11 mouse cellular contexts compared by ENCODE assay signal in genomic region chr3:127780921-127781320, GRCm38 (mm10). TPM values are rescaled to one million over a fixed set of nuclear protein-coding genes. Genes with fewer than 3 reads are reported as not detected.
A peak's percentile ranks its signal among the peaks of the same experiment; 100 is the strongest.
DNase-seq lines count a peak whose midpoint lies in the region; ATAC-seq and TF ChIP-seq lines count a peak whose summit lies in the region.
"Had no signal": no experiment of that assay in that cellular context is flagged by ENCODE, and none has a peak within 500 bp of the region (broad histone marks: within the 10 kb centered on the region; RNA-seq: fewer than 3 reads in every experiment).

No protein-coding gene starts in this region.

- WGBS in kidney, embryonic 14.5 days, result 87% methylated on average over 9 of the region's 9 CpGs
- 82% methylated on average over 9 of the region's 9 CpGs for WGBS in small intestine, adult 2 months

- no peaks in the 10 kb centered on the region for H3K9me3 ChIP-seq in kidney, embryonic 14.5 days (ENCODE audit: control insufficient read depth, low read length)
- H3K9me3 ChIP-seq: hindbrain, embryonic 12.5 days; midbrain, embryonic 15.5 days had no signal

- TF ChIP-seq CTCF in testis, adult 2 months (IDR thresholded peaks at IDR 0.05; ENCODE audit: control insufficient read depth, insufficient read depth, insufficient replicate concordance, low read depth, low read length), result no peak
- no peak for TF ChIP-seq CTCF in small intestine, adult 2 months (IDR thresholded peaks at IDR 0.05; ENCODE audit: extremely low read depth, insufficient read length, insufficient replicate concordance, low read depth, low read length)

- H3K4me2 ChIP-seq in kidney, embryonic 14.5 days (replicated peaks; ENCODE audit: low read depth, low read length), result no peak overlapping the region

- no peak for ATAC-seq in kidney, embryonic 14.5 days (ENCODE audit: low FRiP score, low TSS enrichment)
- ATAC-seq: midbrain, embryonic 15.5 days had no signal

- no peaks in the 10 kb centered on the region for H3K4me1 ChIP-seq in kidney, embryonic 14.5 days (ENCODE audit: control insufficient read depth, insufficient read depth, low read length)
- H3K4me1 ChIP-seq in testis, adult 2 months (ENCODE audit: control insufficient read depth, insufficient read depth, low read length), result no peaks in the 10 kb centered on the region; the same call in 1 of the 2 replicates
- H3K4me1 ChIP-seq in small intestine, adult 2 months (ENCODE audit: control insufficient read depth, insufficient read depth, insufficient read length, low read length), result peaks cover 5% of the 10 kb centered on the region; the same call in 1 of the 2 replicates
- H3K4me1 ChIP-seq: midbrain, embryonic 15.5 days had no signal

- H3K36me3 ChIP-seq in kidney, embryonic 14.5 days (ENCODE audit: control insufficient read depth, insufficient read depth, low read length), result no peaks in the 10 kb centered on the region
- H3K36me3 ChIP-seq in testis, adult 2 months (ENCODE audit: control insufficient read depth, insufficient read depth, low read length), result no peaks in the 10 kb centered on the region
- H3K36me3 ChIP-seq in small intestine, adult 2 months (ENCODE audit: control insufficient read depth, insufficient read depth, low read length), result no peaks in the 10 kb centered on the region
- H3K36me3 ChIP-seq: hindbrain, embryonic 12.5 days; midbrain, embryonic 15.5 days had no signal

- DNase-seq in kidney, adult 11 months, result peak; percentile 22
- DNase-seq in testis, postnatal 14 days (ENCODE audit: low spot score), result no peak
- peak; percentile 40 to 44 for DNase-seq in kidney, postnatal 25 days
- no peak for DNase-seq in thymus, postnatal 36 days
- DNase-seq: thymus, adult 2 months had no signal

- H3K27me3 ChIP-seq in kidney, embryonic 14.5 days (ENCODE audit: control insufficient read depth, insufficient read depth, low read length), result no peaks in the 10 kb centered on the region
- H3K27me3 ChIP-seq in testis, adult 2 months (ENCODE audit: control insufficient read depth, insufficient read depth, low read length), result no peaks in the 10 kb centered on the region
- no peaks in the 10 kb centered on the region for H3K27me3 ChIP-seq in small intestine, adult 2 months (ENCODE audit: control insufficient read depth, insufficient read depth, low read length)
- H3K27me3 ChIP-seq: hindbrain, embryonic 12.5 days had no signal

- no peak for TF ChIP-seq POLR2A in testis, adult 2 months (IDR thresholded peaks at IDR 0.05; ENCODE audit: control insufficient read depth, low read depth, low read length)
- no peak for TF ChIP-seq POLR2A in small intestine, adult 2 months (IDR thresholded peaks at IDR 0.05; ENCODE audit: low read depth, low read length)

- no peak overlapping the region for H3K4me3 ChIP-seq in kidney, embryonic 14.5 days (ENCODE audit: low read length)
- peak overlapping the region; percentile 35 for H3K4me3 ChIP-seq in testis, adult 2 months (ENCODE audit: control insufficient read depth, low read depth, low read length)
- no peak overlapping the region for H3K4me3 ChIP-seq in small intestine, adult 2 months (ENCODE audit: low read depth, low read length)

- no peak overlapping the region for H3K9ac ChIP-seq in kidney, embryonic 14.5 days (ENCODE audit: low read depth, low read length)
- H3K9ac ChIP-seq: hindbrain, embryonic 12.5 days; midbrain, embryonic 15.5 days had no signal

- no peak overlapping the region for H3K27ac ChIP-seq in kidney, embryonic 14.5 days (ENCODE audit: low read depth, low read length)
- no peak overlapping the region for H3K27ac ChIP-seq in testis, adult 2 months (ENCODE audit: control insufficient read depth, insufficient read depth, low read depth, low read length)
- H3K27ac ChIP-seq in small intestine, adult 2 months (ENCODE audit: insufficient read depth, low read depth, low read length), result peak overlapping the region; percentile 25
- H3K27ac ChIP-seq: hindbrain, embryonic 12.5 days; liver, embryonic 14.5 days; midbrain, embryonic 15.5 days had no signal

RNA-seq across cellular contexts. Expression of gene Alpk1, which starts 0.6 kb away (rescaled TPM):
- polyA plus RNA-seq in kidney, embryonic 14.5 days (2014; fragmentation: Nextera tagmentation; extraction: Ambion mirVana), result 0.49 and 1.2 TPM in 2 replicates
- polyA plus RNA-seq in testis, adult 2 months (2012; rRNA removed), result 3.0 and 3.2 TPM in 2 replicates
- 0.72 and 1.8 TPM in 2 replicates for polyA plus RNA-seq in small intestine, adult 2 months (2012; rRNA removed)

RNA-seq across cellular contexts. Expression of gene Tifa, which starts 8.7 kb away (rescaled TPM):
- 3.2 and 4.2 TPM in 2 replicates for polyA plus RNA-seq in kidney, embryonic 14.5 days (2014; fragmentation: Nextera tagmentation; extraction: Ambion mirVana)
- 0.72 and 0.96 TPM in 2 replicates for polyA plus RNA-seq in testis, adult 2 months (2012; rRNA removed)
- 2.0 and 11.3 TPM in 2 replicates for polyA plus RNA-seq in small intestine, adult 2 months (2012; rRNA removed)

RNA-seq across cellular contexts. Expression of gene Ap1ar, which starts 56.4 kb away (rescaled TPM):
- 54.9 and 60.9 TPM in 2 replicates for polyA plus RNA-seq in kidney, embryonic 14.5 days (2014; fragmentation: Nextera tagmentation; extraction: Ambion mirVana)
- polyA plus RNA-seq in testis, adult 2 months (2012; rRNA removed), result 13.5 and 21.5 TPM in 2 replicates
- 14.8 and 38.8 TPM in 2 replicates for polyA plus RNA-seq in small intestine, adult 2 months (2012; rRNA removed)

Comparison
In these comparisons a context has a peak if more than half of its experiments do, and no peak if none do; other contexts are left out.
1. DNase-seq: peak in kidney, adult 11 months (single experiment) and kidney, postnatal 25 days (2 of 2); none in testis, postnatal 14 days (single experiment) and thymus, postnatal 36 days (0 of 2).